Mouse (Mus musculus): Measurements from ENCODE around the gene Nt5dc3.

Nt5dc3 gene

DNA sequence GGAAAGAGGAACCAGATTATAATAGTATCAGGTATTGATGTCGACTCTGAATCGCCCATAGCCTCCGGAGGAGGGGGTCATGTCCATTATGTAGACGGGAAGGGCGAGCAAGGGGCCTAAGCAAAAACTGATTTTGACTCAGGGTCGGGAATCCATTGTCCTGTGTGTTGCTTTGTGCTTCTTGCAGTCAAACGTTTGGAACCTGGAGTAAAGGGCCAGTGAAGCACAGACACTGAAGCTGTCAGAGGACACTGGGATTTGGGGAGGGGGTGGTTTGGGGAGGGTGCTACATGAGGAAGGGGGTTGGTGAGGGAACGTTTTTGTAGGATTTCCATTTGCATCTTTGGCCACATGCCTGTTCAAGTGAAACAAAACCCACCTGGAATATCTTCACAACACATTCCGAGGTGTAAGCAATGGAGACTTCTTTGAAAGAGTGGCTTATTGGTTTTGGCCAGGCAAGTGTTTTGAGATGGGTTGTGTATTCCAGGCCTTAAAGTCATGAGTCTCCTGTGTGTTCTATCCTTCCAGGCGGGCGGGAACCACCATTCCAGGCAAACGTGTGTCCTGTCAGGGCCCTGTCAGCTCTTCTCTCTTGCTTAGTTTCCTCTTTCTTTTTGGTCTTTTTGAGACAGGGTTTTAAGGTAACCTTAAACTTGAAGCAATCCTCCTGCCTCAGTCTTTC, 1.2 kb downstream of the Nt5dc3 start:
- no peak for DNase-seq

DNA sequence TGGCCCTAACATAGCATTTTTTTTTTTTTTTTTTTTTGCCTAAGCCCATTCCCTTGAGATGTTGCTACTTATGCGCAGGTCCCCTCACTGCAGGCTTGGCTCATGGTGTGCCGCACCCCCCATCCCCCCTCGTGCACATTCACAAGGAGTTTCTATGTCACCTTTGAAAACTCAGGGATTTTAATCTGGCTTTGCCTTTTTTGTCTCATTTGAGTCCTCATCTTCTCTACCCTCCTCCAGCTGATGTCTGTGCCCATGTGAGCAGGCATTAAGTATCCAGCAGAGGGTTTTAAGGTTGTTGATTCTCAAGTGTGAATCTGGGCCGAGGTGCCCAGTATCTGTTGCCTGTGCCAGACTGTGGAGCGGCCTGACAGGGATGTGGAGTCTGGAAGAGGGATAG, 2.8 kb downstream of the Nt5dc3 start:
- DNase-seq, result no peak

DNA sequence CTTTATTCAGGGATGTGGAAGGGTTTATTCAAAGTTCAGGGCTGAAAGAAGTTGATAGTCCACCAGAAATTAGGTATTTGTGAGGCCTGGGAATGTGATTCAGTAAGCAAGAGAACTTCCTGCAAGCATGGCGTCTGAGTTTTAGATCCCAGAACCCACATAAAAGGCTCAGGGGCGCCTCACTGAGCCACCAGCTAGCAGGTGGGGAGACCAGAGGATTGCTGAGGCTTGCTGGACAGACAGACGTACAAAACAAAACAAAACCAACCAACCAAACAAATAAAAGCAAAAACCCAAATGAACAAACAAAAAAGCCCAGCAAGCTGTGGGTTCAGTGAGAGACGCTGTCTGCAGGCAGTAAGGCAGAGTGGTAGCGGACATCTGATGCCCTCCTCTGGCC, 3.9 kb downstream of the Nt5dc3 start:
- no peak for DNase-seq

DNA sequence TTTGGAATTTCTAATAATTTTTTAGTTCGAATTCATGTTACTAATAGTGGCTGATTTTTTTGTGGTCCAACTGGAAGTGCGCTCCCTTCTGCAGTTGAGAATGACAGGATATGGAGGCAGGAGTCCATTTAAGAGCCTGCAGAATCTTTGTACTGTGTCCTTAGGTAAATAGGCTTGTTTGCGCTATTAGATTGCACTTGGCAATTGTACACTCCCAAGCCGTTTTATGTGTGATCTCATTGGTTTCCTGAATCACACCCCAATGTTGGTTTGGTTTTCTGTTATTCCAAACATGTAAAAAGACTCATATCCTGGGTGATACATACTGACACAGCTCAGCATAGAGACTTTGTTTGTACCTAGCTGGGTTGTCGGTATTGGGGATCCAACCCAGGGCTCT, 4.8 kb downstream of the Nt5dc3 start:
- peak; percentile 11 for DNase-seq

DNA sequence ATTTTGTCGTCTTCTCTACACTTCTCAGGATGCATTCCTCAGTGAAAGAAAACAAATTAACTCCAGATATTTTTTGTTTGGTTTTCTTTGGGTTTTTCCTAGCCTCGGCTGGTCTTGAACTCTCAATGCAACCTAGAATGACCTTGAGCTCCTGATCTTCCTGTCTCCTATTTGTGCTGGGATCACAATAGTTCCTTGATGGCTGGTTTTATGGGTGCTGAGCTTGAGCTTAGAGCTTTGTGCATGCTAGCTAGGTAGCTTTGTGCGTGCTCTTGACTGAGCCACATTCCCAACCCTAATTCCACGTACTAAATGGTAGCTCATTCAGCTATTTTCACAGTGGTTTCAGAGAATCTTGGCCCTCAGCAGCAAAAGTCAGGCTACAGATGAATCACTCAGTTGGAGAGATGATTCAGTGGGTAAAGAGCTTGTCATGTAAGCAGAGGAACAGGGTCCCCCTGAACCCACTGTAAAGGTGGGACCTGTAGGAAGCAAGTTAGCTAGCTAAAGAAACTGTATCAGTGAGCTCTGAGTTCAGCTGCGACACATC, 5.4 kb downstream of the Nt5dc3 start:
- DNase-seq, result no peak

DNA sequence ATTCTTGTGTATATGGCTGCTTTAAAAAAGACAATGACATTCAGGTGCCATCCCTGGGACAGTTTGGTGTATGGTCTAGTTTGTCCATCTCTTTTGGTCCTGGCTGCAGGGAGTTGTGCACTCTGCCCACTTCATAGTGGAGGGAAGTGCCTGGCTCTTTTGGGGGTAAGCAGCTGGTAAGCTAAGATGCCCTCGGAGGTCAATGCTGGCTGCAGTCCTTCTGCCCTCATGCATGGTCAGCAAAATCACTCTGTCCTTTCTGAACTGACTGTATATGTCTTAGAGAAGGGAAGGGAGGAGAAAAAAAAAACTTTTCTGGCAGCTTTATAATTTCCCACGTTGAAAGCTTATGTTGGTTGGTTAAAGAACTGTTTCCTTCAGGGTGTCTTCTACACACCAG, 6.6 kb downstream of the Nt5dc3 start:
- DNase-seq, result no peak

DNA sequence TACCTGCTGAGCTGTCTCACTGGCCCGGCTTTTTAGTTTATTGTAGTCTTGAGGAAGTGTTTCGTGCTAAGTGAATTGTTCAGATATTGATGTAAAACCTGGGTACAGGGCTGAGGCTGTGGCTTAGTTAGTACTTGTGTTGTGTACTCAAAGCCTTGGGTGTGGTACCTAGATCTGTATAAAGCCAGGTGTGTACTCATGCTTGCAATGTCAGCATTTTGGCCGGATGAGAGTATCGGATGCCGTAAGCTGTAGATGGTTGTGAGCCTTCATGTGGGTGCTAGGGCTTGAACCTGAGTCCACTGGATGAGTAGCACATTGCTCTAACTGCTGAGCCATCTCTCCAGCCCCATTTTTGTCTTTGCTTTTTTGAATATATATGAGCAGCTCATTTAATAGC, 7.3 kb downstream of the Nt5dc3 start:
- DNase-seq, result no peak

DNA sequence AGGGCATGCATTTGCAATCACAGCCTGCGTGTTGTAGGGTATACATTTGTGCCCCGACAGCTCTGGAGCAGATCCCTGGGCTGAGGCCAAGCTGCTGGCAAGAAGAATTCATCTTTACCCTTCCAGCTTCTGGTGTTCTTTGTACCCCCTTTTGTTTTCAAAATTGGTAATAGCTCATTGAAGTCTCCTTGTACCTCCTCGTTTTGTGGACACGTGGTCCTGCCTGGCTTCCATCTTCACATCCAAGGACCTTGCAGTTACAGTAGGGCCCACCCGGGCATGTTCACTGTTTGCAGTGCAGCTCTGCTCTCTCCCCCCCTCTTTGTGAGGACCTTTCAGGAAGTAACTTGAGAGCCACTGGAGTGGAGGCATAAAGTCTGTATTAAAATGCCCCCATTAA, 9.4 kb downstream of the Nt5dc3 start:
- DNase-seq, result no peak

DNA sequence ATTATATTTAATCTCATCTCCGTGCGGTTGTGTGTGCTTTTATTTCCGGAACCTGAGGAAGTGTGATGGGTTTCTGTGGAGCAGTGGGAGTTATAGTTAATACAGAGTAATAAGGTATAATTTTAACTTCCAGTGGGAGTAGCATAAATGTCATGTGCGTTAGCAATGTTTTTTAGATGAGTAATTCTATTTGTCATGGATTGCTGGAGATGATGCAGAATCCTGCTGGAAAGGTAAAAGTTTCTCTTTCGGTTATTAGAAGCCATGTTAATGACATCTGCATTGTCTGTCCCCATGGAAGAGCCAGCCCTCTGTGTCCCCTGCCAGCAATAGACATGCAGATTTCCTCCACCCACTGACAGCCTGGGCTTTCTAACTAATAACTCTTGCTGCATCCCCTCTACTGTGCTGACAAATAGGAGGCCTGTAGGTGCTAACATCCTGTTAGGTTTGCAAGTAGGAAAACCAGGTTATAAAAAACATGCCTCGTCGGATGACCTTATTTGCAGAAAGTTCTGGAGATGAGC, 10.4 kb downstream of the Nt5dc3 start:
- no peak for DNase-seq

DNA sequence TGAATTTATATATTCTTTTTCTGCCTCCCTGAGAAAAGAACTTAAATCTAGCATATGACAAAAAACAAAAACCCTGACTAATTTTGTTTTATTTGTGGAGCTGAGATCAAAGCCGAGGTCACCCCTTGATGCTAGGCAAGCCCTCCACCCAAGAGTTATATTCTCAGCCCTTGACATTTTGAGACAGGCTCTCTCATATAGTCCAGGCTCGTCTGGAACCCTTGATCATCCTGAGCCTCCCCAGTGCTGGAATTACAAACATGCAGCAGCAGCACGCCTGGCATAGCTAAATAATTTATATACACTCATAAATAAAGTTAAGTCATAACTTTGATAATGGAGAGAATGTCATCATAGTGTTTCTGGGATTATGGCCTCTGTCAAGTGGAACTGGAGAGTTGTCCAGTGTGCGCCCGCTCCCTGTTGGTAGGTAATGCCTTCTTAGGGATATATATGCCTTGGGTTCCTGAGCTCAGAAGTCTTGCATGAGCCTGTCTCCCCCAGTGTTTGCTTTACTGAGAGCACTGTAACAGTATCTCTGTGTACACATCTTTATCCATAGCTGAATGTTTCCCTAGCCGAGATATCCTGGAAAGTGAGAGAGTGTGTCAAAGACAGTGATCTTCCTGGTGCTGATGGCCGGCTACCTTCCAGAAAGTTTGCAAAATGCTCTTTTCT, 12.8 kb downstream of the Nt5dc3 start:
- no peak for DNase-seq

DNA sequence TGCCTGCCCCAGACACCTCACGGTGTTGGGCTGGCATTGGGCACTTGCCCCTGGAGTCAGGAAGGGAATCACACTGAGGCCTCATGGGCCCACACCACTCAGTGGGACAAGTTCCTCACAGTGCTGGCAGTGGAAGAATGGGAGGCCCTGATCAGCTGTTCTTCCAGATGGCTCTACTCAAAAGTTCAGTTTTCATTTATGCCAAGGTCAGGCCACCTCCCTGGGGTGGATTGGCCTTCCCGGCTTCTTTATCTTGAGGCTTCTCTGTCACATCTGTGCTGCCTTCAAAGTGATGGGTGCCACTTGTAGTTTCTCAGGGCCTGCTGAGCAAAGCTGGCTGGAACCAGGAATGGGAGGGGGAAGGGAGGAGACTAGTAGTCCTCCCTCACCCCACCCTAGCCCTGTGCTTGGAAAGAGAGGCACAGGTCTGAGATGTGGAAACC, 14.7 kb downstream of the Nt5dc3 start:
- peak; percentile 62 for DNase-seq

DNA sequence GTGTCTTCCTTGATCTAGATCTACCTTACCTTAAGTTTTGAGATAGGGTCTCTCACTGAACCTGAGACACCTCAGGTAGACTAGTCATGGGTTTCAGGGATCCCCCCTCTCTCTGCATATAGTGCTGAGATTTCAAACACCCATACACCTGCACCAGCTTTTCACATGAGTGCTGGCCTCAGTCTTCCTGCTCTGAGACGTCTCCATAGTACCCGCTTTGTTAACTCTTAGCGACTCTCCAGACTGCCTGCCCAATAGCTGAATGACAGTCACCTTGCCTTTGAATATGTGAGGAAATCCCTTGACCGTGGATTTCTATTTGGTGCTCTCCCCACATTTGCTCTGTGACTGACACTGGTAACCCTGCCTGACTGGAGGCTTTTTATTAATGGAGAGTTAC, 15.4 kb downstream of the Nt5dc3 start:
- DNase-seq, result no peak

DNA sequence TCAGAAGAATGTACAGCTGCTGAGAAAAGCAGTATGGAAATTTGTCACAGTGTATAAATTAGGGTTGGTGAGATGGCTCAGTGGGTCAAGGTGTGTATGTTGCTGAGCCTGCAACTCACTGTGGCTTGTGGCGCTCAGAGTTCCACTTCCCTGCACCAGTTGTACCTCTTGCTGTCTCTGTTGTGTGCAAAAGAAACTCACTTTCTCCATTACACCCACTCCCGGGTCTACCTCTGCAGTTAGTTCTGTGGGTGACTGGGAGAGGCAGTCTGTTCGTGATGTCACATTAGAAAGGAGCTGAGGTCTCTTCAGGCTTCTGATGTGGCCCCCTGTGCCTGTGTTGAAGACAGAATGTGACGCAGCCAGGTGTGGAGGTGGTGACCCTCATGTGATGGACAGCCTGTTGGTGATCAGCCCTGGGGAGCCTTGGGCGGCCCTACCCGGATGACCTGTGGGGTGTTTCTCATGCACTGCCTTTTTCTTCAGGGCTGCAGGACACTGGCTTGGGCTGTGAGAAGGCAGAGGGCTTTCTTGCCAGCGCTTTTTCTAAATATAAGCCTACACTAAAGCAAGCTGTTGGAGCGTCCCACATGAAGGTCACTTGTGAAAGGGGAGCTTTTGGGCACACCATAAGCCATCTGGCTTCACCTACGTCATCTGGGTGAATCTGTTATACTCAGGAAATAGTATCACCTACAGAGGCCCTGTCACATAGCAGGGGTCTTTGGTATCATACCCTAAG, 16.2 kb downstream of the Nt5dc3 start:
- DNase-seq, result no peak

DNA sequence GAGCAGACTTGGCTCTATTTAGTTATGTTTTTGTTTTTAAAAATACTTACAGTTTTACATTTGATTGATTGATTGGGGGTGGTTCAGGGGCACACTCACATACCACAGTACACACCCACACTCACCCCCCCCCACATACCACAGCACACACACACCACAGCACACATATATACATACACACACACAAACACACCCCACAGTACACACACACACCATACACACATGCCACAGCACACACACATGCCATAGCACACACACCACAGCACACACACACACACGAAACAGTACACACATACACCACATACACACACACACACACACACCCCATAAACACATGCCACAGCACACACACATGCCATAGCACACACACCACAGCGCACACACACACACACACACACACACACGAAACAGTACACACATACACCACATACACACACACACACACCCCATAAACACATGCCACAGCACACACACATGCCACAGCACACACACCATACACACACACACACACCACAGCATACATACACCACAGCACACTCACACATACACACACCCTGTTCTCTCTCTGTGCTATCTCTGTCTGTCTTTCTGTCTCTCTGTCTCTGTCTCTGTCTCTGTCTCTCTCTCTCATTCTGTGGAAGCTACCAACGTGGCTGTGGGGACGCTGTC, 17.4 kb downstream of the Nt5dc3 start:
- no peak for DNase-seq

DNA sequence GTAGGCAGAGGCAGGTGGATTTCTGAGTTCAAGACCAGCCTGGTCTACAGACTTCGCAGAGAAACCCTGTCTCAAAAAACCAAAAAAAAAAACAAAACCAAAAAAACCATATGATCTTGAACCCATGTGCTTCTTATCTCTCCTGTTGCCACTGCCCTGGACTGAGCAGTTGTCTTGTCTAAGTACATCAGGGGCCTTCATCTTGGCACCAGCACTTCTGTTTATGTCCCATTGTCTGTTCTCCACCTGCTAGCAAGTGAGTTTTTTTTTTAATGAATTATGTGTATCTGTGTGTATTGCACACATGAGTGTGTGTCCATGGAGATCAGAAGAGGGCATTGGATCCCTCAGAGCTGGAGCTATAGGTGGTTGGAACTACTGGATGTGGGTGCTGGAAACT, 28.6 kb downstream of the Nt5dc3 start:
- DNase-seq, result no peak

DNA sequence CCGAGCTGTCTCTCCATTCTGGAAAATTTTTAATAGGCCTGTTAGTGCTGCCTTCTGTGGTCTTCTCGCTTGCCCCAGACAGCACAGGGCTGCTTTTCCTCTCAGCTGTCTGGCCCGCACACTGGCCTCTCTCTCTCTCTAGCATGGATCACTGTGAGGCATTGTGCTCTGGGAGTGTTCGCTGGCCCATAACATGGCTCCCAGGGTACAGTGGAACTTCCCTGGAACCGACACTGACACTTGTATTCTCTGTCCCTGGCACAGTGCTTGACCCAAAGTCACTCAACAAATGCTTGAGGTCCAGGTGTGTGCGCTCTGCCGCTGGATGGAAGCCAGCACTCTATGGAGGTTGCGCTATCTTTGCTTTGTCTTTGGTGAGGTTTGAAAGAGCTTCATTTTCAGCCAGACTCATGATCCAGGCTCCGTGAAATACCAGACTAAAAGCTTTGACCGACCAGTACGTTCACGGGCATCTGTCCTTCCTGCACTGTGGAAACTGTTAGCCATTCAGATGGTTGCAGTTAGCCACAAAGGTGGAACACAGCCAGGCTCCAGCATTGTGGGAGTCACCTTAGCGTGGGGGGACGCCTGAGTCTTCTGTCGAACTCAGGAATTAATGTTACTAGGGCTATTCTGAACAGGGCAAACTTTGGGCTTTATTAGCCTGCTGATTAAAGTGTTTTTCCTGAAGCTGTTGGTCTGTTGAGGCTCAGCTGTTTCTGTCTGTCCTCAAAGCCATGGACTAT, 29.4 kb downstream of the Nt5dc3 start:
- no peak for DNase-seq

DNA sequence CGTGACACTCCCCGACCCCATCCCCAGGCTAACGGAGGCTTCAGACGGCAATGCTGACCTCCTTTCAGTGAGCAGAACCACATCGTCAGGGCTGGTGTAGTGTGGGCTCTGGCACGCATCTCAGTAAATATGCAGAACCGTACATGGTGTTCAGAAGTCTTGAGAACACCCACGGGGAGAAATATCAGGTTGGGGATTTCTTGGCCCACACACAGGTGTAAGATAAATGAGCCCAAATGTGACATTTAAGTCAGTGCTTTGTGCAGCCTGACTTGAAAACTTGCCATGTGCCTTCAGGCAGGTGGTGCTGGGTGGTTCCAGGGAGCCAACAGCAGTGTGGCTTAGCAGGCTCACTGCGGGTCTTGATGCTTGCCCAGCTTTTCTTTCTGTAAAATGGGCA, 31.2 kb downstream of the Nt5dc3 start:
- no peak for DNase-seq

DNA sequence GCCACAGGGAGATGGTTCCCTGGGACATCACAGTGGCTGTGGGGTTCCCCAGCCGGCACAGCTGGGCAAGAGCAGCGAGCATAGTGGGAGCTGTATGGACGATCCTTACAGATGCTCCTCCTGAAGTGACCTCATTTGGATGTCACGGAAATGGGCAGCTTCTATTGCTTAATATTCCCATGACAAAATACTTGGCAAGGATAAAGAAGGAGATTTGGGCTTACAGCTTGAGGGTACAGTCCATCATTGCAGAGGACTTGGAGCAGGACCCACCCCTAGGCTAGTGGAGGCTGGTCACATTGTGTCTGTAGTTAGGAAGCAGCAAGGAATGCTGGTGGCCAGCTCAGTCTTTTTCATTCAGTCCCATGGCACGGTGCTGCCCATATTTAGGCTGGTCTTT, 31.8 kb downstream of the Nt5dc3 start:
- no peak for DNase-seq

DNA sequence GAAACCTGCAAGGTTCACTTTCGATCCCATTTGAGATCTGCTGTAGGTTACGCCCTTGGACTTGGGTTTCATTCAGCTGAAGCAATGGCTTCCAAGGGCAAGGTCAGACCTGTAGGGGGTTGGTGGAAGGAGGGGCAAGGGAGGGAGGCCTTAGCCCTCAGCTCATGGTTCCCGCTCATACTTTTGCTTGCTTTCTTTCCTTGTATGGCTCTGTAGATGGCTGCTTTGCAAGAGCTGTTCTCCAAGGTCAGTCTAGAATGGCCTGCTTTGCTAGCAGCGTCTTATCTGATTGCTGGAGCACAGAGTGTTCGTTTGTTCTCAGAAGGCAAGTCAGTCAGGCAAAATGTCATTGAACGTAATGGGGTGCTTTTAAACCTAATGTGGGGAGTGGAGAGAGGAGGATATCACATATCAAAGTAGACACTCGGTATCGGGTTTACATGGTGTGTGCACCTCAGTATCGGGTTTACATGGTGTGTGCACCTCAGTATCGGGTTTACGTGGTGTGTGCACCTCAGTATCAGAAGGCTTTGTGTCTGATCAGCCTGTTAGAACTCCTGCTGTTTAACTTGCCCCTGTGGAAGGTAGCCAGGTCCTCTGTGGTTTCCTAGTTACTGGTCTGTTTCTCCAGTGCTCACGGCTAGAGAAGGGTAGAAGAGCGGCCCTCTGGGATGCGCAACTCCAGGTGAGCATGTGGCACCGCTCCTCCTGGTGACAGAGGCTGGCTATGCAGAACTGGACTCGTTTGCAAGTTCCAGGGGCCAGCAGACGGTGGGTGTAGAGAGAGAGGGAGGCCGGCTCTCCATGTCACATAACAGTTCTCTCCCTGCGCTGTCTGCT, 35.7 kb downstream of the Nt5dc3 start:
- no peak for DNase-seq

DNA sequence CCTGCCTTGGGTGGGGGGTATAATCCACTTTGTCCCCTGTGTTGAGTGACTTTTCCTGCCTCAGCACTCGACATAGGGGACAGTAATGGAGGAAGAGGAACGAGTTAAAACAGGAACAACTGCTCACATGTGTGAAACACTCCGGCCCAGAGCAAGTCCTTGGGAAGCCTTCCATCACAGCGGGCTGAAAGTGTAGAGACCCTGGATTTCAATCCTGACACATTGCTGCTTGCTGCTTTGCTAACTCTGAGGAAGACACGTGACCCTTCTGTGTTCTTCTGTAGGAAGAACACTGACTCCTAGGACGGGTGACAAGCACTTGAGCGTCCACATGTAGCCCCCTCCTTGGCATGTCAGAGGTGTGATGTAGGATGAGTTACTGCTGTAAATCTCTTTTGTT, 36.3 kb downstream of the Nt5dc3 start:
- no peak for DNase-seq

DNA sequence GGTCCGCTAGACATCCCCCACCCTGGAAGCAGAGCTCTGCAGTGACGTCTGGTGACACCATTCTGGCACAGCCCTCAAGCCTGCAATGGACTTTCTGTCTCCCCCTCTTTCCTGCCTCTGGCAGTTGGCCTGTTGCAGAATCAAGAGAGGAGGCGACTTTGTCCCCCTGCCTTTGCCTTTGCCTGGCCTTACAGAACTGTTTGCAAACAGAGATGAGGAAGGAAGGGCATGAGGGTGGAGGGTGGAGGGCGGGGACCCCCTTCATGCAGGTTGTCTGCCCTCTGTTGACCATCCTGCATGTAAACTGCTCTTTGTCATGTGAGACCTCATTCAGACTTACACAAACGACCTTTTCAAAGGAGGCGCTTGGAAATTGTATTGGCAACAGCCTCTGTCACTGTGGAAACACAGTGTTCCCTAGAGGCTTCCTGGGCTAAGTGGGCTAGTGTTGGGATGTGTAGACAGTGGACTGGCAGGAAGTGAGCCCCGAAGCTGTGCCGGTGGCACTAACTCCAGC, 40.9 kb downstream of the Nt5dc3 start:
- DNase-seq, result peak; percentile 42

All from lung, postnatal 36 days (tissue).